Mouse (Mus musculus): ENCODE results near the gene Nms.

The Nms gene

GRCm38 (mm10) chr1:38938849-38939248 lies at the start of gene Nms:
Nms (plus strand) TSS chr1:38939149.
- DNase-seq (ENCODE audit: inconsistent age in 2 of 2, low spot score in 1 of 2), result no peak

DNA sequence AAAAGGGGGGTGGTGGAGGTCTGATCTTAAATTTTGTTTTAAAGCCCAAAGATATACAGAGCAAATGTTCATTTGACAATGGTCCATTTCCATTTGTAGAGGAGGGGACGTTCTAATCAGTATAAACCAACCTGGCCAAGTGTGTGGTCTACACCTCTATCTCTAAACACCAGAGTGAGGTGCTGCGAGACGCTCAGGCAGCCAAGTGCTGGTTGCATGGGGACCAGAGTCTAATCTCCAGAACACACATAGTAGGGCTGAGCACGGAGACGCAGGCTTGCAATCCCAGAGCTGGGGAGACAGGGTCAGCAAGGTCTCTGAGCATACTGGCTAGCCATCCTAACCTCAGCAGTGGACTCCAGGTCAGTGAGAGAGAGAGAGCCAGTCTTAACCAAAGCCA lies 47.5 kb upstream of the Nms start:
- DNase-seq (ENCODE audit: inconsistent age in 2 of 2, low spot score in 1 of 2), result no peak

DNA sequence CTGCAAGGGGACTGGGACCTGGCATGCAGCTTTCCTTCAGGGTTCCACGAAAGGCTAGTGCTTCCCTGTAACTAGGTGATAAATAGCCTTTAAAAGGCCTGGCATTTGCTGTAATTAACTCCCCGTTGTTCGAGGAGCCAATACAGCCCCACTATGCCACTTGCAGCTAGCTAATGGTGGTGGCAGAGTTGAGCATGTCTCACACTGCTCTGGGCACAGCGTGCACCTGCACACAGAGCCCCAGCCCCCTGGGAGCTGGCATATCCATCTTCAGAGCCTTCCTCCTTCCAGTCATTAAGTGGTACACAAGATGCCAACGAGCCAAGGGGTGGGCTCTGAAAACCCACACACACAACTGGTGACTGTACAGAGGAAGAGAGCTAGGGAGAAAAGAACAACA lies 45.9 kb upstream of the Nms start:
- DNase-seq (ENCODE audit: inconsistent age in 2 of 2, low spot score in 1 of 2), result no peak

DNA sequence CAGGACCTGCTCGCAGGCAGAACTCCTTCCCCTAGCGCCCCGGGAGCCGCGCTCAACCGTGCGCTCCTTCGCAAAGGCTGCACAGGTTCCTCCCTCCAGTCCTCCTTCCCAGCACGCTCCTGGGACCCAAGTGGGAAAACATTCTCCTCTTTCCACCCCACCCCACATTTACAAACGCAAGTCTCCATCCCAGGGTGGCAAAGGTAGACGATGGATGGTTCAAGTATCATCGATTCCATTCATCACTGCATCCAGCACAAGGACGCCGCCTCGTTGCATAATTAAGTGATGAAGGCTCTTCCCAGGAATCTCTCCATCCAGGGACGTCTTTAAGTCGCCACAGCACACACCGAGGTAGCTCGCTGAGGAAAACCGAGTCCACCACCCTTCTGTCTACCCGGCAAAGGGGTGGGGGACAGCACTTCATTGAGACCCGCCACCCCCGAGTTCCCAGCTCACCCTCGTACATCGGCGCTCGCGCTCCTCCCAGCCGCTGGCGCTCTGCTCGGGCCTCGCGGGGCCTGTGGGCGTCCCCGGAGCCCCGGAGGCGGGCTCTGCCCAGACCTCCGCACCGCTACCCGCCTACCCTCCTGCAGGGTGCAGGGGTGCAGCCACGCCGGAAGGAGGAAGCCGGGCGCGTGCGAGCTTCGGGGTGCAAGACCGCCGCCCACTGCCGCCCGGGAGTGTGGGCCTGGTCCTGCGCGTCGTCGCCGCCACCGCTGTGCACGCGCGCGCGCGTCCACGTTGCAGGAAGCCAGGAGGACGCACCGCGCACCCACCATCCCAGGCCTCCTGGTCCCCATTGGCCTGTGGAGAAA lies 41.3 kb upstream of the Nms start, which contains the start of gene Chst10:
Chst10 (minus strand) TSS at position 731 of the 818 bp plus-strand sequence.
- DNase-seq (ENCODE audit: inconsistent age in 2 of 2, low spot score in 1 of 2), result peak; percentile 56 to 72

DNA sequence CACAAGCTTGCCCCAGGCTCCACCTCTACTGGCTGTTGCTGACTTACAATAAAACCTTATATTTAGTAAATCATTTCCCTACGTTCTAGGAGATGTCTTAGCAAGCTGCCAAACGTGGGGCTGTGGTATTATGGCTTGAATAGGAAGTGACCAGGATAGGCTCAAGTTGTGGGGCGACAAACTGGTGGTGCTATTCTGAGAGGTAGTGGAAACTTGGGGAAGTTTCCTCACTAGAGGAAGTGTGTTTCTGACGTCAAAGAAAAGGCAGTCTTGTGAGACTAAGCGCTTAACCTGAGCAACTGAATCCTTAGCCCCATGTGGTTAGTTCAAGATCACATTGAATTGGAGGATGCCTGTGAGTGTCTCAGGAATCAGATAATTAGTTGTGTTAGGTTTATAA lies 36.4 kb upstream of the Nms start:
- no peak for DNase-seq (ENCODE audit: inconsistent age in 2 of 2, low spot score in 1 of 2)

GRCm38 (mm10) chr1:38903985-38904384 lies 35.0 kb upstream of the Nms start:
- no peak for DNase-seq (ENCODE audit: inconsistent age in 2 of 2, low spot score in 1 of 2)

- no peak for DNase-seq (ENCODE audit: inconsistent age in 2 of 2, low spot score in 1 of 2)
These were observed 10.0 kb upstream of the Nms start for GRCm38 (mm10) chr1:38928996-38929395.

DNA sequence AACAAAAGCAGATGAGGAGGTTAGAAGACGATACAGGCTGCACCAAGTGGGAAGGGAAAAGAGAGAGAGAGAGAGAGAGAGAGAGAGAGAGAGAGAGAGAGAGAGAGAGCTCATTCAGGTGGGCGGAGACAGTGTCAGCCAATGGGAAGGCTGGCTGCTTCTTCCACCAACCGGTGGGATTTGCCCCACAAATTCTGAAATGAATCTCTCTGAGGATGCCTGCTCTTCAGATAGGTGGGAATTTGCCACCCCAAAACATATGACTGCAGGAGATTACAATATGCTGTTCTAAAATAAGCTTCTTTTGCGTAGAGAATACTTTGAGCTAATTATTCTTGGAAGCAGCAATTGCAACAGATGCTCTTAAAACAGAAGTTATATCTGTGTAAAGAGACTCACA lies 9.5 kb upstream of the Nms start:
- no peak for DNase-seq (ENCODE audit: inconsistent age in 2 of 2, low spot score in 1 of 2)

DNA sequence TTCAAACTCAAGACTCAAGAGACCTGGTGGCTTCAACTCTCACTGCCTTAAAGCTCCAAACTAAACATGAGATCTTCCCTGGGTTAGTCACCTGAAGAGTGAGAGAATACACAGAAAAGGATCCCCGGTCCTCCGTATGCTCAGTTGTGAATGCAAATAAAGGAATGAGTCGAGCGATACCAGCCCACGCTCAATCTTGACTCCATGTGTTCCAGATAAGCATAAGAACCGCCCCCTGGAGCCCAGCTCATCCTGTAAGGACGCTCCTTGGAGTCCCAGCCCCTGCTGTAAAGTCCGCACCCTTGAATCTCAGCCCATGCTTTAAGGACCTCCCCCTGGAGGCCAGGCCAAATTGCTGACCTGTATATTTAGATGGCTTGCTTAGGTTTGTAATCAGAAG lies 8.2 kb upstream of the Nms start:
- DNase-seq (ENCODE audit: inconsistent age in 2 of 2, low spot score in 1 of 2), result no peak

- DNase-seq (ENCODE audit: inconsistent age in 2 of 2, low spot score in 1 of 2), result peak; percentile 9 to 65
These were observed 4.3 kb upstream of the Nms start for GRCm38 (mm10) chr1:38934668-38935067.

GRCm38 (mm10) chr1:38936780-38937179 lies 2.2 kb upstream of the Nms start:
- peak; percentile 8 to 55 for DNase-seq (ENCODE audit: inconsistent age in 2 of 2, low spot score in 1 of 2)

GRCm38 (mm10) chr1:38939608-38940007 lies 659 bp downstream of the Nms start:
- DNase-seq (ENCODE audit: inconsistent age in 2 of 2, low spot score in 1 of 2), result peak; percentile 7 to 53

DNA sequence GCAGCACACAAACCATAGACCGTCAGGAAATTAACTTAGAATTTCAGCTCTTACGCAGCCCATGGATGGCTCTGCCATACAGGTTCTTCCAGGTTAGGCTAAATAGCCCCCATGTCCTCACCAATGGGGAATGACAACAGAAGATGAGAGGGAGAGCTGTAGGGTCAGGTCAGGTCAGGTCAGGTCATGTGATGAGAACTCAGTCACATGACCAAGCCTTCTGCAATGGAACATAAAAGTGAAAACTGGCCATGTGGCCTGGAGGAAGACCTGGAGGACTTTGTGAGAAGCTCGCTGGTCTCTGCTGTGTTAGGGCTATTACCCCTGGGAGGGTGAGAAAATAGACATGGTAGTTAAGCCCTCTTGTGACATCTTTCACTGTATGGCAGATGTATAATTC lies 17.5 kb downstream of the Nms start:
- no peak for DNase-seq (ENCODE audit: inconsistent age in 2 of 2, low spot score in 1 of 2)

- no peak for DNase-seq (ENCODE audit: inconsistent age in 2 of 2, low spot score in 1 of 2)
These were observed 30.2 kb downstream of the Nms start for GRCm38 (mm10) chr1:38969116-38969515.

DNA sequence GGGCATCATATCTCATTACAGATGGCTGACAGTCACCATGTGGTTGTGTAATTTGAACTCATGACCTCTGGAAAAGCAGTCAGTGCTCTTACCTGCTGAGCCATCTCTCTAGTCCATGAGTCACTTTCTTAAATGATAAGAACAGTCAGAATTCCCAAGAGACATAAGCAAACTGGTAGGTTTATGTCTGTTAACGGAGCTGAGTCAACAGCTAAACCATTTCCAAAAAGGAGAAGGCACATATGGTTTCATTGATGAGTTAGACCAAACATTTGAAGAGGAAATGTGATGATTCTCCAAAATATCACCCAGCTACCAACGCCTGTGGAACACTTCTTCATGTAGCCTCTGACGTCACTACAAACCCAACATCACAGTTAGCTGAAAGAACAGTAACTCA lies 32.8 kb downstream of the Nms start:
- no peak for DNase-seq (ENCODE audit: inconsistent age in 2 of 2, low spot score in 1 of 2)

GRCm38 (mm10) chr1:38972986-38973592 lies 34.1 kb downstream of the Nms start:
- DNase-seq (ENCODE audit: inconsistent age in 2 of 2, low spot score in 1 of 2), result peak; percentile 70 to 91

DNA sequence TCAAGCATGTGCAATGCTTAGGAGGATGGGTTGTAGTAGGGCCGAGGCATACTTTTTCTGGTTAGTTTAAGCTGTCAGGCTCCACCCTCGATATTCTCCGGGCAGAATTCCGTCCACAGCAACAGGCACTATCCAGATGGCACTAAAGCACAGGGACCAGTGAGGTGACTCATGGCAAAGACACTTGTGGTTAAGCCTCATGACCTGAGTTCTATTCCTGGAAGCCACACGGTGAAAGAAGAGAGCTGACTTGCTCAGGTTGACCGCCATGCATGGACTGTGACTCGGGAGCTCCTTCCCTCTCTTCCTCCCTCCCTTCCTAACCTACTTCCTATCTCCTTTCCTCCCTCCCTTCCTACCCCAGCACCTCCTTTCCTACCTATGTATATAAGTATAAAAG lies 41.0 kb downstream of the Nms start:
- no peak for DNase-seq (ENCODE audit: inconsistent age in 2 of 2, low spot score in 1 of 2)

GRCm38 (mm10) chr1:38983870-38984269 lies 44.9 kb downstream of the Nms start:
- peak in 1 of 2 experiments; percentile 63 for DNase-seq (ENCODE audit: inconsistent age in 2 of 2, low spot score in 1 of 2)

DNA sequence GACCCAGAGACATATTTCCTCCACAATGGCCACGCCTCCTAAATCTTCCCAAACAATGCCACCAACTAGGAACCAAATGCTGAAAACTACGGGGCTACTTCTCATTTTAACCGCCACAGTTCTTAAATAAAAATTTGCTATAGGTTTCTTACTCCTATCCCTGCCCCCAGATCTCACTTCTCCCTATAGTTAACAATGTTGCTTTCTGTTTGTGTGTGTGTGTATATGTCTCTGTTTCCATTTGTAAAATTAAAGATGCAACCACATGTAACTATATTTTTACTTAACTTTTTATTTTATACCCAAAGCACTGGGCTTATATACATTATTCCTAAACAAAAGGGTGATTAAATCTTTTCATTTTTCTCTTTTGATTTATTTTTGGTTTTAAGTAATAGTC lies 46.4 kb downstream of the Nms start, which contains the start of gene Pdcl3:
Pdcl3 (plus strand) TSS at position 301 of the 400 bp plus-strand sequence.
- DNase-seq (ENCODE audit: inconsistent age in 2 of 2, low spot score in 1 of 2), result no peak

DNA sequence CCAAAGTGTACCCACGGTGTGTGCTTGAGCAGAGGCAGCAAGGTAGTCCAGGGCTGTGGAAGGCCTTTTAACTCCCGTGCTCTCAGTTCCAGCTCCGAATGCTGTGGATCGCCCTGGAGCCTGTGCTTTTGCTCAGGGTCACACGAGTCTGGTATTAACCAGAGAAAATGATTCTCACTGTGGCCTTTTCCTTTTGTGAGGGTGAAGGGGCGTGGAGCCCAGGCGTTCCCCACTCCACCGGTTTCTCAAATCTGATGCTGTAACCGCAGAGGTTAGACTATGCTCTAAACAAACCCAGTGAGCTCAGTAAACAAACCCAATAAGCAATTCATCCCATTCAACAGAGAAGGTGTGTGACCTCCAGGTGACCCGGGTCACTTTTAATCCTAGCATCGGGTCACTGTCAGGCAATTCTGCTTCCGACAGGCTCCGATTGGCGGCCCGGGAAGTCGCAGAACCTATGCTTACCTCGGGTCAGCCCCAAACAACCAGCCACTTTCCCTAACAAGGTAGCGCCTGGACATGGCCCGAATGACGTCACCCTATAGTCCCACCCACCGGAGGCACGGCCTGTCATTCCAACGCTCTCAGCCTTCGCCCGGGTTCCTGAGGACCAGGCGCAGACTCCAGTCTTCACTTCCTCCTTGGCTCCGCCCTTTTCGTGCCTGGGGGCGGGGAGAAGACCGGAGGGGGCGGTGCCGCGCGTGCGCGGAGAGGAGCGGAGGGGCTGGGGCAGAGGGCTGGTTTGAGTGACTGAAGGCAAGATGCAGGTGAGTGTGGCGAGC lies 48.3 kb downstream of the Nms start:
- DNase-seq (ENCODE audit: inconsistent age in 2 of 2, low spot score in 1 of 2), result peak; percentile 98 to 100

DNA sequence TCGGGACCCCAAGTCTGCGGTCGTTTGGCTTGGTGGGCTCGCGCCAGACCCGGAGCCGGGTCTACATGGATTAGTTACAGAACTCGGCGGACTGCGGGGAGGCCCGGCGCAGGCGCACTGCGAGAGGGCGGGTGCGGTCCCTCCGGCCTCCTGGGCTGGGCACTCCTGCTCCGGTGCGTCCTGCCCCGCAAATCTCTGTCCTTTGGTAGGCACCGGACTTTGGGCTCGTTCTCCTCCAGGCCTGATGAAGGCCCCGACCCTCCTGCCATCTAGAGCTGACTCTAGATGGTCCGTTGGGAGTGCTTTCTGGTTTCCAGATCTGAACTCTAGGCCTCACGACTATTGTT lies 48.9 kb downstream of the Nms start:
- no peak for DNase-seq (ENCODE audit: inconsistent age in 2 of 2, low spot score in 1 of 2)

DNA sequence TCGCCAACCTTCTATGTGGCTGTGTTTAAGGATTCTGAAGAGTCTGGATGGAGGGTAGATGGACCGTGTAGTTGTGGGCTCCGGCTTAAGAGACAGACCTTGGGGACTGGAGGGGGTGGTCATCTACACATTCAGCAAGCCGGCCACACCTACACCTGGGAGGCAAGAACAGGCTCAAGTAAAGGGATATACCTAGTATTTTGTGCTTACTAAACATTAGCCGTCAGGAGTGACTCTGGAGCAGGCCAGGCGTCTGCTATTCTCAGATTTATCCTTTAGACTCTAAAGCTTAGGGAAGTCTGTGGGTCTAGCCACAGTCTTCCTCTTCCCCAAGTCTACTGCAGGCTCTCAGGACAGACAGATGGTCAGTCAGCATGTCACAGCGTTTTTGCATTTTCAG lies 49.4 kb downstream of the Nms start:
- DNase-seq (ENCODE audit: inconsistent age in 2 of 2, low spot score in 1 of 2), result no peak
